Mouse (Mus musculus): ENCODE measurements at regions not wholly inside any gene's neighbourhood (a gene's known extent, or its start where the extent isn't known, plus 50 kb on each side); places are given as distances from the start of the nearest gene placed in this dataset.

DNA sequence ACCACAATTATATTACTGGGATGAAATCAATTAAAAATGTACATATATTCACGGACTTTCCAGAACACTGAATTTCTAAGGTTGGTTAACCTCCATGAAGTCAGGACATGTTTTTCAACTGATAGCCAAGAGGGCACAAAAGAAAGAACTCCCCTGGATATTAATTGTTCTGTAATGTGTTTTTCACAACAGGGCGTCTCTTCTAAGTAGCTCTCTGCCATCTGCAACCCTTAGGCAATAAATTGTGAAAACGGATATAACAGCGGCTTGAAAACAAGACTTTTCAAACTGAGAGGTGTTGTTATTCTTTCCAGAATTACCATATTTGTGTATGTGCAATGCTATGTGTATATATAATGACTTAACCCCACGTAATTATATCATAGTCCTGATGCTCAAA lies 841.1 kb upstream of the Pot1a start:
- Histone ChIP-seq H3K27ac (ENCODE audit: low read depth, low read length) (no peak overlapping the region), H3K4me1 (ENCODE audit: control insufficient read depth, insufficient read depth, low read depth, low read length) (no peaks in the 10 kb centered on the region), H3K9me3 (ENCODE audit: control insufficient read depth, low read length) (no peaks in the 10 kb centered on the region), H3K4me3 (ENCODE audit: low read length) (no peak overlapping the region), H3K4me2 (ENCODE audit: low read length) (no peak overlapping the region), H3K36me3 (ENCODE audit: control insufficient read depth, insufficient read depth, low read length) (no peaks in the 10 kb centered on the region), H3K27me3 (replicated peaks; ENCODE audit: control insufficient read depth, insufficient read depth, low read length) (no peaks in the 10 kb centered on the region), H3K9ac (ENCODE audit: low read depth, low read length) (no peak overlapping the region)
- ATAC-seq: peak; percentile 40; the same call in 1 of the 2 replicates
- 52% methylated on average over 5 of the region's 5 CpGs for WGBS

DNA sequence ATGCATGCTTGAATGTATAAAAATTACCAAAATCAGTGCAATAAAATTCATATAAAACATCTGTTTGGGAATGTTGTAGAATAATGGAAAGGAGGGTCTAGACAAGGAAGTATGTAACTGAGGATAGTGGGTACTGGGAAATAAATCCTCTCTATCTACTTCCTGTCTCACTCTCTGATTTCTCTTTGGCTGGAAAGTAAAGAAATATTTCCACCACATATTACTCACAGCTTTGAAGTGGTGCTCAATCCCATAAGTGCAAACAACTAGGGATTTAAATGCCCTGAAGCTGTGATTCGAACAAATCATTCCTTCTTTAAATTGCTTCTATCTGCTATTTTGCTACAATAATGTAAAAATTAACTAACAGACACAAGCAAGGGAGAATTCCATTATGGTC lies 840.5 kb upstream of the Pot1a start:
- Histone ChIP-seq H3K4me1 (ENCODE audit: control insufficient read depth, insufficient read depth, low read depth, low read length) (no peaks in the 10 kb centered on the region), H3K9ac (ENCODE audit: low read depth, low read length) (no peak overlapping the region), H3K9me3 (ENCODE audit: control insufficient read depth, low read length) (no peaks in the 10 kb centered on the region), H3K4me2 (ENCODE audit: low read length) (no peak overlapping the region), H3K27me3 (replicated peaks; ENCODE audit: control insufficient read depth, insufficient read depth, low read length) (no peaks in the 10 kb centered on the region), H3K27ac (ENCODE audit: low read depth, low read length) (no peak overlapping the region), H3K4me3 (ENCODE audit: low read length) (no peak overlapping the region), H3K36me3 (ENCODE audit: control insufficient read depth, insufficient read depth, low read length) (no peaks in the 10 kb centered on the region)
- ATAC-seq: no peak
- WGBS: 56% methylated on average over 1 of the region's 1 CpGs

DNA sequence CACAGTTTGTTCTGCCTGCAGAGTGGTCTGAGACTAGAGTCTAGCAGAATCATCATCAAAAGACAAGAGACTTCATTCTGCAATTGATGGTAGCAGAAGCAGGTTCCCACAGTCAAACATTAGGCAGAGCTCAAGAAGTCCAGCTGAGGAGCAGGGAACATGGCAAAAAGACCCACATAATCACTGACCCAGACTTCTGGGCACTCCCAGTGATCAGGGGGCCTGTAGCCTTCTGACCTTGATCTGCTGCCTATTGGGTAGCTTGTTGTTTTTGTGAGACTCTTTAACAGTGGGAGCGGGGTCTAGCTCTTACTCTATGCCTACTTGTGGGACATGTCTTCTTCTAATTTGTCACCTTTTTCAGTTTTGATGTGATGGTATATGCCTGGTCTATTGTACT lies 819.4 kb upstream of the Pot1a start:
- Histone ChIP-seq H3K27ac (ENCODE audit: low read depth, low read length) (no peak overlapping the region), H3K4me2 (ENCODE audit: low read length) (no peak overlapping the region), H3K9ac (ENCODE audit: low read depth, low read length) (no peak overlapping the region), H3K4me1 (ENCODE audit: control insufficient read depth, insufficient read depth, low read depth, low read length) (no peaks in the 10 kb centered on the region), H3K9me3 (ENCODE audit: control insufficient read depth, low read length) (no peaks in the 10 kb centered on the region), H3K27me3 (replicated peaks; ENCODE audit: control insufficient read depth, insufficient read depth, low read length) (no peaks in the 10 kb centered on the region), H3K4me3 (ENCODE audit: low read length) (no peak overlapping the region), H3K36me3 (ENCODE audit: control insufficient read depth, insufficient read depth, low read length) (no peaks in the 10 kb centered on the region)
- ATAC-seq: no peak
- 91% methylated on average over 1 of the region's 1 CpGs for WGBS

All from hindbrain, embryonic 16.5 days (tissue).